Mouse (Mus musculus) 3T3-L1 (cell line): Measurements from ENCODE around the gene Maff.
A peak's percentile ranks its signal among the peaks of the same experiment; 100 is the strongest.

Experiments
- DNase-seq: peaks from one replicate; pipeline ENCODE4 v3.0.0-alpha.2; 2015; ENCODE audit warnings: low read depth, low spot score

The Maff gene

DNA sequence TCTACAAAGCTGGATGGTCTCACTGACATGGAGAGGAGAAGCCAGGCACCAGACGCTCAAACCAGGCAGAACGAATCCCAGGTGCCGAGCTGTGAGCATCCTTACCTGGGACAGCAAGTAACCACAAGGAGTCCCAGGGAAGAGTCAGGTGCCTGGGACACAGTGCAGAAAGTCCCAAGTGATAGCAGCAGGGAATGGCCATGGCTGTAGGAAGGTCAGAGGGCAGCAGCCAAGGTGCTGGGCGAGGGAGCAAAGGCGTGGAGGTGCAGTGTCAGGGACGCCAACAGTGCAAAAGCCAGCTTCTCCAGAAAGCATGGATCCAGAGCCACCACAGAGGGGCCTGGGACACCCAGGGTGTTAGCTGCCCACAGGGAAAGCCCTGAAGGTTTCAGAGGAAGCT is 46.7 kb downstream of the Maff start:
- no peak for DNase-seq

DNA sequence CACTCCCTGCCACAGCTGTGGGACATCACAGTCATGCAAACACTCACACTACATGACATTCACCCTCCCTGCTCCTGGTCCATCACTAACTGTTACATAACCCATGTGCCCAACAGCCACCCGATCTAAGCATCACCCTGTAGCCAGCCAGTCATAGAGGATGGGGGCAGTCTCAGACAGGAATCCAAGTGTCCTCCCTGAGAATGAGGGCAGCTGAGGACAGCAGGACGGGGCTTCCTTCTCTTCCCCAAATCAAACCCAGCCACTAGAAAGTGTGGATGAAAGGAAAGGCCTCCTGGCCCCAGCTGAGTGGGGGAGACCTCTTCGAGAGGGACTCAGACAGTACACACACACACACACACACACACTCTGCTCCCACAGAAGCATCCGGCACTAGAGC is 48.4 kb downstream of the Maff start:
- DNase-seq: no peak

DNA sequence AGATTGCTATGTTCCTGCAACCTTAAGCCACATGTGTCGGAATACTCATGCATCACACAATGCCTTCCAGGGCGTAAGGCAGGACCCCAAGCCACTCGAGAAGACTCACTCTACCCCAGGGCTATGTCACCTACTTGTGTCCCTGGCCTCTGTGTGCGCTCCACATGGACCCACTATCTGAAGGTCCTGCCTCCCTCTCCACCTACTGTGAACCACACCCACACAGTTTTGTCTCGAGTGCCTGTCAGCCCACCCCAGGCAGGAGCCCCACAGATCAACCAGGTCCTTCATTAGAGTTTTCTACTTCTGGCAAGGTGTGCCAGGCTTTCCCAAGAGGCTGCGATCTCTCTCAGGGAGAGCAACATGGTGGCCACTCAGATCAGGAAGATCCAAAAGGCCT is 48.9 kb downstream of the Maff start:
- no peak for DNase-seq

DNA sequence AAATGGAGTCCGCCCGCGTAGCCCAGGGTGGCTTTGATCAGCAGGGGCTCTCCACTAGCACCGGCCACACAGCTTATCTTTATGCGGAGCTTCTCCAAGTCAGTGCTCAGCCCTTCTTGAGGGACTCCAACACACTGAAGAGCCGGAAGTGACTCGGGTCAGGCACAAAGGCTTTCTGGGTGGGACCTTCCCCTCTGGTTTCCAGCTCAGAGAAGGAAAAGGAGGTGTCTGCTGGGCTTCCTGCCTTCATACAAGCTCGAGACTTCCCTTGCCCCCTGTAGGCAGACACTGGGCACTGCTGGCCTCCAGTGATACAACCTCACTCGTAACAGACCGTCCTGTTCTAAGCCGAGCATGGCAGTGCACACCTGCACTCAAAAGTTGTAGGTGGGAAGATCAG is 50.3 kb downstream of the Maff start:
- DNase-seq: no peak

DNA sequence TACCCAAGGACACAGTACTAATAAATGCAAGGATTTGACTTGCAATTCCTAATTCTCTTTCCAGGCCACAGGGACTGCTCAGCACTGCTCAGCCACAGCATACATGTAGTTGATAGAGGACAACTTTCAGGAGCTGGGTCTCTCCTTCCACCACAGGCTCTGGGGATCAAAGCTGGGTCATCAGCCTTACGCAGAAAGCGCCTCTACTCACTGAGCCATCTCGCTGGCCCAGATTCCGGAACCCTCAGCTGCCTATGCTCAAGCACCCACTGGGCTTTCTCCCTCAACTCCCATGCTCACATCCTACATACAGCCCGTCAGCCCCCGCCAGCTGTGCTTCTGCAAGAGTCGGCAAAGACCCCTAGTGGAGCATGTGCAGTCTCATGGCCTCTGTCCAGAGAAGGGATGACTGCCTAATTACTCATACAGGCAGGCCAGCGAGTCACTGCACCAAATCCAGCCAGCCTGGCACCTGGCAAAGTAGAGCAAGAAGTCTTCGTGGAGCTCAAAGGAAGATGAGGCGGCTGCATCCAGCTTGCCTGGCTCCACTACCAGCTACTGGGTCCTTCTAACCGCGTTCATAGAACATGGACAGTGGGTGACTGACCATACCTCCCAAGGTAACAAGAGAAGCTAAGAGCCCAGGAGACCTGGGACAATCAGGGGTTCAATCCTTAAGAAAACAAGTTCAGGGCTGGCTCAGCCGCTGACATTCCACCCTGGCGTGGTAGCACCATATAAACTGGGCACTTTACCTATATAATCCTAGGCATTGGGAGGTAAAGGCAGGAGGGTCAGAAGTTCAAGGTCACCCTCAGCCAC is 53.0 kb downstream of the Maff start:
- DNase-seq: peak; percentile 48

DNA sequence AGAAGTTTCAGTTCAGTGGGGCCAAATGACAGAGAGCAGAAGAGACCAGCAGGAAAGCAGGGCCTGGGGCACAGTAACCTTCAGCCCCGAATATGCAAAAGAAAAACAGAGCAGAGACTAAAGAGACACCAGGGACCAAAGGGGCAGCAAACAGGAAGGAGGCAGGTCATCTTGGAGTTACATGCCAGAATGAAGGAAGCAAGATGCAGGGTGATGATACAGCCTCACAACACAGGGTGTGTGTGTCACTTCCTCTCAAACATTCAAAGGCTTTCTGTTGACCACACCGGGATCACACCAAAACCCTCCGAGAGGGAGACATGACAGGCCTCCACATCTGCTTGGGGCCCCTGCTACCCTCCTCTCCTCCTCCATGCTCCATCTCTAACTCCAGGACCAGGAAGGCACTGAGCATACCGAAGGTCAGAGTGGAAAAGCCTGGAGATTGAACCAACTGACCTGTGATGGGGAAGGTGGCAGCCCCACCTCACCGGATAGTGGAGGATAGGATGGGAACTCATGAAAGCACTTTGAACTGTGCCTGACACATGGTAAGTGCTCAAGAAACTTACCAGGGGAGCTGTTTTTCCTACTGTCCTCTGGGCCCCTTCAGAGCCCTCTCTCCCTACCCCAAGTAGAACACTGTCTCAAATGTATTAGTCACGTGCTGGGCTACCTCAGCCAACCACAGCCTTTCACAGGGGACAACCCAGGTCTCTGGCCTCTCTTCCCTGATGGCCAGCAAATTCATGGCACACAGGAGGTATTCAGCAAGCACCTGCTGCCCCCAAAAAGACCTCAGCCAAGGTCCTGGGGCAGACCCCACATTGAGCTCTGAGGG is 53.9 kb downstream of the Maff start:
- DNase-seq: peak; percentile 48

DNA sequence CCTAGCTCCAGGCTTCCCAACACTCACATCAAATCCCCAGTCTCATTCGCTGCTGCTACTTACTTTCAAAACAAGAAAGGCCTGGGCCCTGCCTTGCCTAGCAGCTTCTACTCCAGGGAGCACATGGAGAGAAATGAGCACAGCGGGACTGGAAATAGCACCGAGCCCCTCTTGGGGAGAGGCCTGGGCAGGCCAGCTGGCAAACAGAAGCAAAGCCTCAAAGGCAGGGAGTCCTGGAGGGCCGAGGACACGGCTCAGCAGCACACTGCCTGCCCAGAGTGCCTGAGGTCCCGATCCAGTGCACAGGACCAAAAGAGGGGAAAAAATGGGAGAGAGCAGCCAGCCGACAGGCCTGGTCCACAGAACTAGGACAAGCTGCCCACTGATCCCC is 54.5 kb downstream of the Maff start:
- no peak for DNase-seq

DNA sequence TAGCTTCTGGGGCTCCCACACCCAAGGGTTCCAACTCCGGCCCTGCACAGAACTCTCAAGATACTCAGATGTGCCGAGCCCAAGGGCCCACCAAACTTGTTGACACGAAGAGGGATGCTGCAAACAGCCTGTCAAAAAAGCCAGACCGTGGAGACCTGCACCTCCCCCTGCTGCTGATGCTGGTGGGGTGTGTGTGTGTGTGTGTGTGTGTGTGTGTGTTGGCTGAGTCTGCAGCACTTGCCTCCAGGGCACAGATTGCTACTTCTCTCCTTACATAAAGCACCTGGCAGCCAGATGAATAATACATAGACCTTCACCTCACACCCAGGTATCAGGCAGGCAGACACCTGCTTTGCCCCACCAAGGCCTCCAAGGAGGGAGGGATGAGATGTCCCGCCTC is 55.8 kb downstream of the Maff start:
- peak; percentile 47 for DNase-seq

DNA sequence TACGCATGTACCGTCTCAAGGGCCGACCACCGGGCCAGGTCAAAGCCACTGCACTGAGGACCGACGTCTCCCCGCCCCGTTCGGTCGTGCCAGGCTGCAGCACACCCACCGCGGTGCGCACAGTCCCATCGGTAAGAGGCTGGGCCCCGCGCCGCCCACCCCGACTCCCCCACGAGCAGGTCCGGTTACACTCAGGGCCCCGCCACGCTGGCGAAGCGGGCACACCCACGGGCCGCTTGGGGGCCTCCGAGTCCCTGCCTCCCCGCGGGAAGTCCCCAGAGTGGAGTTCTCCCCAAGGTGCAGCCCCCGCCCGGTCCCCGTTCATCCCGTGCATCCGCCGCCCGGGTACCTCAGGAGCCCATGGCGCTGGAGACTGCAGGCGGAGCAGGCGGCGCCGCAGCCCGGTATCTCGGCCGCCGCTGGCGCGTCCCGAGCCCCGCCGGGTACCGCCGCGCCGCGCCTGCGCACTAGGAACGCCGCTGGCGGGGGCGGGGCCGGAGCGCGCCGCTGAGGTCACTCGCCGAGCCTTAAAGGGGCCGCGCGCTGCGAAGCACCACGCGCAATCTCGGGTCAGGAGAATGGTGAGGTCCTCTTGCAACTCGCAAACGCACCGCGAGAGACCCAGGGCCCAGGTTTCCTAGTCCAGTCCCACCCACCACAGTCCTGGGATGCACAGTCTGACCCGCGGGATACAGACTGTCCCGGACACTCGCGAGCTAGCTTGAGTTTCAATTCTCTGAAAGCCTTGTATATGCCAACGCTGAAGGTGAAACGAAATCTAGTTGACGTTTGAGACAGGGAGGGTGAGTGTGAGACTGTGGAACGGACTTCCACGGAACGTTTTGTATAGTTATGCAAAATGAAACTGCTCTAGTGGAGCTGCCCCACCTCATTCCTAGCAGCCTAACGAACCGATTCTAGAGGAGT is 56.7 kb downstream of the Maff start, which contains the start of gene Tmem184b:
Gene Tmem184b, minus strand, starts transcription at position 734 of the 927 bp plus-strand sequence.
- peak; percentile 71 for DNase-seq

DNA sequence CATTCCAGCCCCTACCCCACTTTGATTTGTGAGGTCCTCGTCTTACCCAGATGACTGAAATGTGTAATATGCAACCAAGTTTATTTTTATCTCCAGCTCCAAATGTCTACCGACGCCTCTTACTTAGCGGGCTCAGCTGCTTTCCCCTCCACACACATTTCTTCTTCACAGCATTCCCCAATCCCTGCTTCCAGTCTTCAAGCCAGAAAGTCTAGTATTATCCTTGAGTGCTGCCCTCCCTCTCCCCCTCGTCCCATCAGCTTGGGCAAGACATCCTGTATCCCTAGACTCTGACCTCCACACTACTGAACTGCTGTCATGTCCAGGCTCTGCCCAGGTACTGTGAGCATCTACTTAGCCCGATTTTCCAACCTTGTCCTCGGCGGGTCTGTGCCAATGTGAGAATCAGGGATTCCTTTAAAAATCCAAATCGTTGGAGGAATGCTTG is 57.4 kb downstream of the Maff start:
- DNase-seq: no peak

DNA sequence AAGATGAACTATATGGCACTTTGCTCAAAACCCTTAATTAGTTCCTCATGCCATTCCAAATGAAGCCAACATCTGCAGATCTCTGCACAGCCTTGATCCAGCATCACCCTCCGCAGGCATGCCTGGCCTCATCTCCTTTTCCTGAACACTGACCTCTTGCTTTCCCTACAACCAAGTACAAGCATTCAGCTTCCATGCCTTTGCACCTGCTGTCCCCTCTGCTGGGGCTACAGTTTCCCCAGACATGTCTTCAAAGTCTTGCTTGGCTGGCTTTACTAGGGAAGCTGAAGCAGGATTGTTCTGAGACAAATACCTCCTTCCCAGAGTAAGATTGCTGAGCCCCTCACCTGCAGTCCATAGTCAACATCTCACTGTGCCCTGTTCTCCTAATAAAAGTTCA is 57.9 kb downstream of the Maff start:
- DNase-seq: no peak

DNA sequence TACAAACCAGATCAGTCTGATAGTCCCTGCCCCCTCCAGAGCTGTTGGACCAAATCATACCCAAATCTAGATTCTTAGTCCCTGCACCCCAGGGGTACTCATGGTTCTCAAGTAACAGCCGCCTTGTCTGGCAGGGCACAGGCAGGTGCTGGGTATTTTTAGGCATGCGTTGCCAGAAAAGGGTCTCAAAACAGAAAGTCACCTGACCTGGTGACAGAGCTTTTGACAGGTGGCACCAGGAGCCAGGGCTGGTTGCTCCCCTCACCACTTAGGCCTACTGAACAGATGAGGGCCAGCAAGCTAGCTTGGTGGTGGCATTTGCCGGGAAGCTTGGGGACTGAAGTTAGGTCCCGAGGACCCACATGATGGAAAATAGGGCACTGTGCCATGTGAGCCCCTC is 60.1 kb downstream of the Maff start:
- DNase-seq: no peak
